Mouse (Mus musculus) urinary bladder, adult 18-20 months (tissue): ENCODE measurements around the gene Prrg2.
"Not testable (repeated sequence)": the region's sequence is repeated elsewhere in the genome, so short reads cannot be mapped to it uniquely, and the experiment has no call there.

ENCODE experiments used
- DNase-seq, 2 experiments: peaks; one replicate each; pipeline ENCODE4 v3.0.0; 2022; ENCODE audit warnings: low spot score in 2 of 2, mixed read lengths in 2 of 2

Gene Prrg2

GRCm38 (mm10) chr7:45036702-45037101 lies 25.8 kb downstream of the Prrg2 start:
- DNase-seq: no peak

- DNase-seq: no peak
Observed at GRCm38 (mm10) chr7:45035631-45036030, 26.8 kb downstream of the Prrg2 start.

- no peak for DNase-seq
Observed at GRCm38 (mm10) chr7:45033722-45034359, 28.6 kb downstream of the Prrg2 start.

GRCm38 (mm10) chr7:45030857-45031256 lies 31.6 kb downstream of the Prrg2 start:
- DNase-seq: no peak

- no peak for DNase-seq
Observed at GRCm38 (mm10) chr7:45029995-45030394, 32.5 kb downstream of the Prrg2 start.

- DNase-seq: no peak
Observed at GRCm38 (mm10) chr7:45028351-45028750, 34.1 kb downstream of the Prrg2 start.

GRCm38 (mm10) chr7:45027761-45028160 lies 34.7 kb downstream of the Prrg2 start:
- DNase-seq: no peak

- no peak for DNase-seq
Observed at GRCm38 (mm10) chr7:45026256-45026655, 36.2 kb downstream of the Prrg2 start.

- DNase-seq: no peak
Observed at GRCm38 (mm10) chr7:45025601-45026220, 36.8 kb downstream of the Prrg2 start.

- no peak for DNase-seq
Observed at GRCm38 (mm10) chr7:45024281-45025248, 37.9 kb downstream of the Prrg2 start.

GRCm38 (mm10) chr7:45023711-45024110 lies 38.8 kb downstream of the Prrg2 start:
- not testable (repeated sequence) for DNase-seq

- DNase-seq: no peak
Observed at GRCm38 (mm10) chr7:45020225-45020624, 42.3 kb downstream of the Prrg2 start.

GRCm38 (mm10) chr7:45019031-45019571 lies 43.4 kb downstream of the Prrg2 start:
- DNase-seq: peak; percentile 29 to 59

GRCm38 (mm10) chr7:45017242-45018061 lies 45.0 kb downstream of the Prrg2 start, which contains the start of gene Rras:
Gene Rras (plus strand): TSS chr7:45017961.
- peak; percentile 73 to 94 for DNase-seq

GRCm38 (mm10) chr7:45016761-45017160 lies 45.7 kb downstream of the Prrg2 start:
- DNase-seq: no peak

GRCm38 (mm10) chr7:45015957-45016612 lies 46.4 kb downstream of the Prrg2 start, which contains the start of gene Scaf1:
Gene Scaf1 (minus strand): TSS chr7:45016363.
- peak; percentile 98 to 99 for DNase-seq

- DNase-seq: no peak
Observed at GRCm38 (mm10) chr7:45015344-45015956, 47.0 kb downstream of the Prrg2 start.

- DNase-seq: no peak
Observed at GRCm38 (mm10) chr7:45014096-45014451, 48.4 kb downstream of the Prrg2 start.

GRCm38 (mm10) chr7:45013366-45014095 lies 48.9 kb downstream of the Prrg2 start:
- DNase-seq: no peak
